Mouse (Mus musculus): ENCODE results near the gene Gm8267. TPM values are rescaled to one million over a fixed set of nuclear protein-coding genes. Genes with fewer than 3 reads are reported as not detected.
"Not testable (repeated sequence)": the region's sequence is repeated elsewhere in the genome, so short reads cannot be mapped to it uniquely, and the experiment has no call there.

Gm8267 gene
- total RNA-seq (2012; rRNA removed) (not detected in 2 replicates), polyA plus RNA-seq (2012; ENCODE audit: insufficient read depth in 1 of 2, insufficient read length in 2 of 2, low read depth in 1 of 2, low replicate concordance in 2 of 2, missing spikeins in 1 of 2) (not detected)

GRCm38 (mm10) chr14:44750240-44750639, at the start of gene Gm8267:
TSS of gene Gm8267 (minus strand) at chr14:44750340.
- Histone ChIP-seq H3K27ac (ENCODE audit: control insufficient read depth, low read depth, low read length) (no peak within 1 kb of the TSS), H3K36me3 (ENCODE audit: control insufficient read depth in 1 of 2, insufficient read depth in 2 of 2, low read length in 2 of 2) (no peaks in the 10 kb centered on the region), H3K4me1 (ENCODE audit: control insufficient read depth in 1 of 2, insufficient read depth in 2 of 2, low read length in 2 of 2) (no peaks in the 10 kb centered on the region), H3K9me3 (replicated peaks; ENCODE audit: insufficient read depth, low read length) (no peaks in the 10 kb centered on the region), H3K4me3 (ENCODE audit: control insufficient read depth in 1 of 2, insufficient read depth in 1 of 2, low read depth in 2 of 2, low read length in 2 of 2) (no peak within 1 kb of the TSS), H3K79me2 (ENCODE audit: control insufficient read depth, insufficient read depth, low read length, poor library complexity) (no peaks in the 10 kb centered on the region), H3K27me3 (ENCODE audit: control insufficient read depth in 1 of 2, insufficient read depth in 2 of 2, low read length in 2 of 2) (no peaks in the 10 kb centered on the region), H3K9ac (ENCODE audit: control insufficient read depth, low read depth, low read length, poor library complexity, severe bottlenecking) (no peak within 1 kb of the TSS)
- DNase-seq (ENCODE audit: low read depth, low spot score), result no peak
- no peak for TF ChIP-seq MAX (IDR thresholded peaks at IDR 0.05; ENCODE audit: low read length)
- TF ChIP-seq SIN3A (IDR thresholded peaks at IDR 0.05; ENCODE audit: low read length), result no peak
- TF ChIP-seq MAFK (IDR thresholded peaks at IDR 0.05; ENCODE audit: borderline replicate concordance, low read depth, low read length), result no peak
- TF ChIP-seq NELFE (IDR thresholded peaks at IDR 0.05; ENCODE audit: low read depth, low read length), result no peak
- no peak for TF ChIP-seq GABPA (IDR thresholded peaks at IDR 0.05; ENCODE audit: low read depth, low read length)
- TF ChIP-seq MEF2A (IDR thresholded peaks at IDR 0.05; ENCODE audit: extremely low read depth, insufficient replicate concordance, low read depth, low read length, poor library complexity, severe bottlenecking), result no peak
- no peak for TF ChIP-seq HCFC1 (IDR thresholded peaks at IDR 0.05; ENCODE audit: low read depth, low read length)
- no peak for TF ChIP-seq POLR2AphosphoS2 (IDR thresholded peaks at IDR 0.05; ENCODE audit: low read length)
- no peak for TF ChIP-seq NRF1 (IDR thresholded peaks at IDR 0.05; ENCODE audit: insufficient read depth, low read depth, low read length, poor library complexity, severe bottlenecking)
- TF ChIP-seq JUND (IDR thresholded peaks at IDR 0.05; ENCODE audit: low read depth, low read length), result no peak
- TF ChIP-seq CTCF (IDR thresholded peaks at IDR 0.05 in 2 of 3, conservative IDR thresholded peaks at IDR 0.05 in 1 of 3; ENCODE audit: control insufficient read depth in 1 of 3, insufficient read depth in 1 of 3, low read depth in 2 of 3, low read length in 3 of 3, poor library complexity in 1 of 3, severe bottlenecking in 1 of 3), result no peak
- no peak for TF ChIP-seq RAD21 (IDR thresholded peaks at IDR 0.05; ENCODE audit: low read depth, low read length)

- not testable (repeated sequence) for DNase-seq (ENCODE audit: low read depth, low spot score); H3K4me1 ChIP-seq (ENCODE audit: control insufficient read depth in 1 of 2, insufficient read depth in 2 of 2, low read length in 2 of 2)
Observed at GRCm38 (mm10) chr14:44789537-44790382, 39.6 kb upstream of the Gm8267 start.

GRCm38 (mm10) chr14:44742789-44743188, 7.4 kb downstream of the Gm8267 start:
- H3K27me3 ChIP-seq (ENCODE audit: control insufficient read depth in 1 of 2, insufficient read depth in 2 of 2, low read length in 2 of 2); H3K4me1 ChIP-seq (ENCODE audit: control insufficient read depth in 1 of 2, insufficient read depth in 2 of 2, low read length in 2 of 2); H3K9ac ChIP-seq (ENCODE audit: control insufficient read depth, low read depth, low read length, poor library complexity, severe bottlenecking); H3K36me3 ChIP-seq (ENCODE audit: control insufficient read depth in 1 of 2, insufficient read depth in 2 of 2, low read length in 2 of 2); DNase-seq (ENCODE audit: low read depth, low spot score); H3K9me3 ChIP-seq (replicated peaks; ENCODE audit: insufficient read depth, low read length); H3K27ac ChIP-seq (ENCODE audit: control insufficient read depth, low read depth, low read length); H3K79me2 ChIP-seq (ENCODE audit: control insufficient read depth, insufficient read depth, low read length, poor library complexity); H3K4me3 ChIP-seq (ENCODE audit: control insufficient read depth in 1 of 2, insufficient read depth in 1 of 2, low read depth in 2 of 2, low read length in 2 of 2): not testable (repeated sequence)

More at GRCm38 (mm10) chr14:44789537-44790382, 39.6 kb upstream of the Gm8267 start:
- H3K9me3 ChIP-seq (replicated peaks; ENCODE audit: insufficient read depth, low read length); H3K9ac ChIP-seq (ENCODE audit: control insufficient read depth, low read depth, low read length, poor library complexity, severe bottlenecking); H3K27ac ChIP-seq (ENCODE audit: control insufficient read depth, low read depth, low read length); H3K79me2 ChIP-seq (ENCODE audit: control insufficient read depth, insufficient read depth, low read length, poor library complexity); H3K27me3 ChIP-seq (ENCODE audit: control insufficient read depth in 1 of 2, insufficient read depth in 2 of 2, low read length in 2 of 2); H3K4me3 ChIP-seq (ENCODE audit: control insufficient read depth in 1 of 2, insufficient read depth in 1 of 2, low read depth in 2 of 2, low read length in 2 of 2); H3K36me3 ChIP-seq (ENCODE audit: control insufficient read depth in 1 of 2, insufficient read depth in 2 of 2, low read length in 2 of 2): not testable (repeated sequence)

- not testable (repeated sequence) for H3K36me3 ChIP-seq (ENCODE audit: control insufficient read depth in 1 of 2, insufficient read depth in 2 of 2, low read length in 2 of 2); H3K27ac ChIP-seq (ENCODE audit: control insufficient read depth, low read depth, low read length); H3K27me3 ChIP-seq (ENCODE audit: control insufficient read depth in 1 of 2, insufficient read depth in 2 of 2, low read length in 2 of 2); DNase-seq (ENCODE audit: low read depth, low spot score); H3K9ac ChIP-seq (ENCODE audit: control insufficient read depth, low read depth, low read length, poor library complexity, severe bottlenecking); H3K9me3 ChIP-seq (replicated peaks; ENCODE audit: insufficient read depth, low read length); H3K4me1 ChIP-seq (ENCODE audit: control insufficient read depth in 1 of 2, insufficient read depth in 2 of 2, low read length in 2 of 2); H3K79me2 ChIP-seq (ENCODE audit: control insufficient read depth, insufficient read depth, low read length, poor library complexity); H3K4me3 ChIP-seq (ENCODE audit: control insufficient read depth in 1 of 2, insufficient read depth in 1 of 2, low read depth in 2 of 2, low read length in 2 of 2)
Observed at GRCm38 (mm10) chr14:44730711-44731110, 19.4 kb downstream of the Gm8267 start.

- not testable (repeated sequence) for H3K27ac ChIP-seq (ENCODE audit: control insufficient read depth, low read depth, low read length); H3K36me3 ChIP-seq (ENCODE audit: control insufficient read depth in 1 of 2, insufficient read depth in 2 of 2, low read length in 2 of 2); H3K4me1 ChIP-seq (ENCODE audit: control insufficient read depth in 1 of 2, insufficient read depth in 2 of 2, low read length in 2 of 2); H3K9ac ChIP-seq (ENCODE audit: control insufficient read depth, low read depth, low read length, poor library complexity, severe bottlenecking); H3K79me2 ChIP-seq (ENCODE audit: control insufficient read depth, insufficient read depth, low read length, poor library complexity); DNase-seq (ENCODE audit: low read depth, low spot score); H3K27me3 ChIP-seq (ENCODE audit: control insufficient read depth in 1 of 2, insufficient read depth in 2 of 2, low read length in 2 of 2); H3K4me3 ChIP-seq (ENCODE audit: control insufficient read depth in 1 of 2, insufficient read depth in 1 of 2, low read depth in 2 of 2, low read length in 2 of 2); H3K9me3 ChIP-seq (replicated peaks; ENCODE audit: insufficient read depth, low read length)
Observed at GRCm38 (mm10) chr14:44706356-44706755, 43.8 kb downstream of the Gm8267 start, which contains the start of gene Gm8257. TSS of gene Gm8257 (minus strand) at chr14:44706456.
